Mouse (Mus musculus) kidney, adult 2 months (tissue): ENCODE measurements around the gene Cachd1.
A peak's percentile ranks its signal among the peaks of the same experiment; 100 is the strongest.

Source experiments
- CTCF ChIP-seq: fragments of 200-500 bp; conservative IDR thresholded peaks from 2 replicates; pipeline ENCODE4 v1.5.1; 2011; ENCODE audit warnings: low read depth, mild to moderate bottlenecking, control low read depth, low read length, moderate library complexity, mixed read lengths; ENCODE audit not compliant: insufficient read depth, insufficient read length
- POLR2A ChIP-seq: fragments of 200-500 bp; IDR thresholded peaks from one replicate; pipeline ENCODE4 v1.6.1; 2011; ENCODE audit warnings: low read depth, low read length, control low read depth

DNA sequence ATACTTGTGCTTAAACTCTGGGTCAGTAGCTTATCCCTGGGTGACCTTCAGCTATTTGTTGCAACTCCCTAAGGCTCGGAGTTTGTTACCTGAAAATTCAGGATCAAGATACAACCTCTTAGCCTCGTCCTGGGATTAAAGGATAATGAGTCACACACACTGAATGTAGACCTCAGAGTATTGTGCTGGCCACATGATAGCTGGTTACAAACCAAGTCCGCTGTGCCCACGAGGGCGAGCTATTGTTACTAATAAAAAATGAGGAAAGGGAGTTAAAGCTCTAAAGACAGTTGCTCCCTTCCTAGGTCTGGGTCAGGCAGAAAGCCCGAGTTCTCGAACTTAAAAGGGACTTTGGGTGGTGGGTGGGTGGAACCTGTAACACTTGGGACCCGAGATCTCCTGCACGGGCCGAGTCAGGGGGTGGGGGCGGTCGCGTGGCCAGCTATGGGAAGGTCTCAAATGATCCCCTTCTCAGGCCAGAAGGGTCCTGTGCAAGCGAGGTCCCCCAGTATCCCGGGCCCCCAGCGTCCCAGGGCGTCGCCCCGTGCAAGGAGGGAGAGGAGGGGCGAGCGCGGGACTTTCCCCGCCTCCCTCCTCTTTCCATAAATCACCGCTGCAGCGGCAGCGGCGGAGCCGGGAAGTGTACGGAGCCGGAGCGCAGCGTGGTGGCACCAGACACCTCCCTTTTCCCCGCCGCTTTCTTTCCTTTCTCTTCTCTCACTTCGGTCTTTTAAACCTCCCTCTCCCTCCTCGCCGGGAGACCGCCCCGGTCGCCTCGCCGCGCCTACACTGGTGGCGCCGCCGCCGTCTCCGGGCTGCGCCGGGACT is at the start of gene Cachd1:
- TF ChIP-seq CTCF (peak; percentile 33; the same call in 1 of the 2 replicates), POLR2A (peak; percentile 65)
